Mouse (Mus musculus) CH12.LX (cell line): ENCODE results near the gene Bnc2.

Experiments used
- BHLHE40 ChIP-seq: IDR thresholded peaks from 2 replicates; pipeline ENCODE4 v1.6.1; 2011; ENCODE audit warnings: mild to moderate bottlenecking, low read depth, low read length, improper control_type of control experiment
- CHD2 ChIP-seq: IDR thresholded peaks from 2 replicates; pipeline ENCODE4 v1.6.1; 2011; ENCODE audit warnings: low read length, improper control_type of control experiment
- CTCF ChIP-seq, 2 experiments: IDR thresholded peaks in 1 of 2; conservative IDR thresholded peaks in 1 of 2; 2 replicates each; pipeline ENCODE4 v1.5.1; 2011 to 2012; ENCODE audit warnings: low read depth in 2 of 2, low read length in 2 of 2, improper control_type of control experiment in 1 of 2, inconsistent platforms in 1 of 2, mild to moderate bottlenecking in 1 of 2, moderate library complexity in 1 of 2
- E2F4 ChIP-seq: IDR thresholded peaks from 2 replicates; pipeline ENCODE4 v1.6.1; 2011; ENCODE audit warnings: low read depth, low read length, improper control_type of control experiment; ENCODE audit not compliant: insufficient replicate concordance
- ELF1 ChIP-seq: IDR thresholded peaks from 2 replicates; pipeline ENCODE4 v1.6.1; 2014; ENCODE audit warnings: low read depth, mild to moderate bottlenecking, inconsistent platforms, low read length, improper control_type of control experiment
- EP300 ChIP-seq: IDR thresholded peaks from 2 replicates; pipeline ENCODE4 v1.6.1; 2011; ENCODE audit warnings: low read length, improper control_type of control experiment
- JUND ChIP-seq: conservative IDR thresholded peaks from 2 replicates; pipeline ENCODE4 v1.6.1; 2011; ENCODE audit warnings: low read depth, low read length, improper control_type of control experiment
- MAZ ChIP-seq: IDR thresholded peaks from 2 replicates; pipeline ENCODE4 v1.6.1; 2012; ENCODE audit warnings: low read depth, mild to moderate bottlenecking, inconsistent platforms, low read length, improper control_type of control experiment, moderate library complexity
- NRF1 ChIP-seq: IDR thresholded peaks from 2 replicates; pipeline ENCODE4 v1.6.1; 2014; ENCODE audit warnings: low read depth, mild to moderate bottlenecking, inconsistent platforms, low read length, improper control_type of control experiment, moderate library complexity
- POLR2A ChIP-seq: IDR thresholded peaks from 2 replicates; pipeline ENCODE4 v1.6.1; 2011; ENCODE audit warnings: low read depth, mild to moderate bottlenecking, improper control_type of control experiment, low read length
- SMC3 ChIP-seq: IDR thresholded peaks from 2 replicates; pipeline ENCODE4 v1.6.1; 2011; ENCODE audit warnings: low read depth, low read length, improper control_type of control experiment
- TCF12 ChIP-seq: IDR thresholded peaks from 2 replicates; pipeline ENCODE4 v1.6.1; 2014; ENCODE audit warnings: low read depth, mild to moderate bottlenecking, inconsistent platforms, low read length, improper control_type of control experiment

DNA sequence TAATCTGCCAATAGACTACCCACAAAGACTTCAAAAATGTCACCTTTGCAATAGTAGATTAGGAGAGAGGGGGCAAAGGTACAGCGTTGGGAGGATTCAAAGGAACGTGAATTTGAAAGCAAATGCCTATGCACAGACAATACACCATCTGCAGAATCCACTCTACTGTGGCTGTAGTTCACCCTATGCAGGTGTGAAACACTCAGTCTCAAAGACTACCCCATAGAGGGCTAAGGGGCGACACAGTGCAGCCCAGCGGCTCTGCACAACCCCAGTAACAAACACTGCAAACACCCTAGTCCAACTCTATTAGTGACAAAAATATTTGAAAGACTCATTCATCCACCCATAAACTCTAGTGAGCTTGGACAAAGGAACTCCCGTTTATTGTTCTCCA is 218.2 kb downstream of the Bnc2 start:
- no peak for TF ChIP-seq EP300
- no peak for TF ChIP-seq CTCF (conservative IDR thresholded peaks at IDR 0.05 in 1 of 2, IDR thresholded peaks at IDR 0.05 in 1 of 2; ENCODE audit: low read depth in 2 of 2, low read length in 2 of 2)
- TF ChIP-seq NRF1: no peak
- no peak for TF ChIP-seq MAZ
- TF ChIP-seq TCF12: no peak
- TF ChIP-seq CHD2: no peak
- no peak for TF ChIP-seq POLR2A
- no peak for TF ChIP-seq E2F4
- no peak for TF ChIP-seq BHLHE40
- TF ChIP-seq SMC3: no peak
- no peak for TF ChIP-seq ELF1
- no peak for TF ChIP-seq JUND
